Mouse (Mus musculus): ENCODE measurements around the gene Ubl3.

- TF ChIP-seq CTCF (IDR thresholded peaks at IDR 0.05) (no peak), POLR2A (IDR thresholded peaks at IDR 0.05; ENCODE audit: insufficient read depth, low read depth, low read length) (no peak), EP300 (IDR thresholded peaks at IDR 0.05; ENCODE audit: insufficient read depth, low read depth, low read length) (no peak)
These were observed 13.0 kb upstream of the Ubl3 start for GRCm38 (mm10) chr5:148565636-148566035.

Data from heart, adult 2 months (tissue).